Mouse (Mus musculus): ENCODE results near the gene Pou6f1. TPM values are rescaled to one million over a fixed set of nuclear protein-coding genes. Genes with fewer than 3 reads are reported as not detected.
"Not testable (repeated sequence)": the region's sequence is repeated elsewhere in the genome, so short reads cannot be mapped to it uniquely, and the experiment has no call there.

Pou6f1 gene
- polyA plus RNA-seq, 1 experiment from 2014 or later, result 5.3 TPM

- no peak for ATAC-seq (ENCODE audit: insufficient read depth, low FRiP score)
- 92% methylated on average over 4 of the region's 4 CpGs for WGBS
- peak overlapping the region; percentile 92; the same call in 1 of the 2 replicates for H3K4me2 ChIP-seq (ENCODE audit: low read depth, low read length)
These were observed 49.5 kb downstream of the Pou6f1 start for GRCm38 (mm10) chr15:100550280-100550679.

DNA sequence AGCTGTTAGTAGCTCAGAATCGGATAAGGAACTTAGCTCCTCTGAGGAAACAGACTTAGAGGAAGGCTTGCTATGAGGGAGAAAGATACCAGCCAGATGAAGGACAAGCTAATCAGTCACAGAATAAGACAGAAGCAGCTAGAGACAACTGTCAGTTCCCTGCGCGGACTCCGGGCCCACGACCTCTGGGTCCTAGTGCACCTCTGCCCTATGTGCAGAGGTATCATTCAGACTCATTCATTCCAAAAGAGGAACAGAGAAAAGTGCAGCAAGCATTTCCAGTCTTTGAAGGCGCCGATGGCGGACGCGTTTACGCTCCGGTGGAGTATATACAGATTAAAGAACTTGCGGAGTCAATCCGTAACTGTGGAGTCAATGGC lies 56.1 kb downstream of the Pou6f1 start:
- H3K4me1 ChIP-seq (ENCODE audit: control insufficient read depth, insufficient read depth, low read length); H3K27me3 ChIP-seq (ENCODE audit: control insufficient read depth, insufficient read depth, low read length); H3K9ac ChIP-seq (ENCODE audit: low read length); H3K36me3 ChIP-seq (ENCODE audit: control insufficient read depth, insufficient read depth, low read length); H3K4me3 ChIP-seq (replicated peaks; ENCODE audit: low read length); ATAC-seq (ENCODE audit: insufficient read depth, low FRiP score); H3K9me3 ChIP-seq (replicated peaks; ENCODE audit: control insufficient read depth, low read length); H3K27ac ChIP-seq (ENCODE audit: low read length); H3K4me2 ChIP-seq (ENCODE audit: low read depth, low read length): not testable (repeated sequence)
- 95% methylated on average over 14 of the region's 14 CpGs for WGBS

More at GRCm38 (mm10) chr15:100550280-100550679, 49.5 kb downstream of the Pou6f1 start:
- H3K4me1 ChIP-seq (ENCODE audit: control insufficient read depth, insufficient read depth, low read length), result peaks cover 5% of the 10 kb centered on the region; the same call in 1 of the 2 replicates
- H3K36me3 ChIP-seq (ENCODE audit: control insufficient read depth, insufficient read depth, low read length), result no peaks in the 10 kb centered on the region
- H3K27me3 ChIP-seq (ENCODE audit: control insufficient read depth, insufficient read depth, low read length), result no peaks in the 10 kb centered on the region
- no peaks in the 10 kb centered on the region for H3K9me3 ChIP-seq (replicated peaks; ENCODE audit: control insufficient read depth, low read length)
- H3K27ac ChIP-seq (ENCODE audit: low read length), result no peak overlapping the region
- H3K9ac ChIP-seq (ENCODE audit: low read length), result no peak overlapping the region
- H3K4me3 ChIP-seq (replicated peaks; ENCODE audit: low read length), result no peak overlapping the region

DNA sequence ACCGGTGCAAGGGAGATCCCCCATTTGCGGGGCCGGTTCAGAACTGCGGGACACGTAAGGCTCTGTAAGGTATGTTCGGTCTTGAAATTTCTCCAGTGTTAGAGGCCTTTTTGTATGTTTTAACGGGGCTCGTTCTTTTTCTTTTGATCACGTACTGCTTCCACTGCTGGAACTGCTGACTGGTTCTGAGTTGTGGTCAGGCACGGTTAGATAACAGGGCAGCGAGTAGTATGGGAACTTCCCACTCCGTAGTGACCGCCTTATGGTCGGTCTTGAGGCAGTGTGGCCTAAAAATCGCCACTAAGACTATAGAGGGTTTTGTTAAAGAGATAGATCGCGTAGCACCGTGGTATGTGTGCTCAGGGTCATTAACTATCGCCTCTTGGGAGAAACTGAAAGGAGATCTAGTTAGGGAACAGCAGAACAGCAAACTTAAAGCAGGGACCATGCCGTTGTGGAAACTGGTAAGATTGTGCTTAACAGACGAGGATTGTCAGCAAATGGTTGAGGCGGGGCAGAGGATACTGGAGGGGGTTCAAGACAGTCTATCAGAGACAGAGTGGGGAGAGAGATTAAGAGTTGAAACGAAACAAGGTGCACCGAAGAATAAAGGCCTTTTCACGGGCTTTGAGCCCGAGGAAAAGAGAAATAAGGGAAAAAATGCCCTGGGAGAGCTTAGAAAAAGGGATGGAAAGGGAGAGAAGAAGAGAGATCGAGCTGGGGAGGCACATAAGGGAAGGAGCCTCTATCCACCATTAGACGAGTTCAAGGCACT lies 56.7 kb downstream of the Pou6f1 start:
- not testable (repeated sequence) for H3K4me1 ChIP-seq (ENCODE audit: control insufficient read depth, insufficient read depth, low read length); H3K4me2 ChIP-seq (ENCODE audit: low read depth, low read length); H3K9ac ChIP-seq (ENCODE audit: low read length); H3K27me3 ChIP-seq (ENCODE audit: control insufficient read depth, insufficient read depth, low read length); H3K4me3 ChIP-seq (replicated peaks; ENCODE audit: low read length); H3K27ac ChIP-seq (ENCODE audit: low read length); H3K36me3 ChIP-seq (ENCODE audit: control insufficient read depth, insufficient read depth, low read length); H3K9me3 ChIP-seq (replicated peaks; ENCODE audit: control insufficient read depth, low read length); ATAC-seq (ENCODE audit: insufficient read depth, low FRiP score)
- 95% methylated on average over 26 of the region's 28 CpGs for WGBS

DNA sequence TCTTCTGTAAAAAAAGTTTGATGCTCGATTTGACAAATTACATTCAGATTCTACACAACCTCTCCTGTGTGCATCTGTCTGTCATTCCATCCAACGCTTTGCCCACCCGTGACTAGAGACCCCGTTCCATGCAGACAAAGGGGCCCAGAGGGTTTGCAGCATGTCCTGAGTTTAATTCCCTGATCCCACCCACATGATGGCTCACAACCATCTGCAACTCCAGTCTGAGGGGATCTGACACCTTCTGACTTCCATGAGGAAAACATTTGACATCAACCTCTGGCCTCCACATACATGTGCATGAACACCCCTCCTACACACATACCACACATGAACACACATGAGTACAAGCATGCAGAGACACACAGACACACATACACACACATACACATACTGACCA lies 58.4 kb downstream of the Pou6f1 start:
- WGBS, result 89% methylated on average over 4 of the region's 4 CpGs
- Histone ChIP-seq H3K4me1 (ENCODE audit: control insufficient read depth, insufficient read depth, low read length) (no peaks in the 10 kb centered on the region), H3K4me3 (replicated peaks; ENCODE audit: low read length) (no peak overlapping the region), H3K27me3 (ENCODE audit: control insufficient read depth, insufficient read depth, low read length) (no peaks in the 10 kb centered on the region), H3K27ac (ENCODE audit: low read length) (no peak overlapping the region), H3K9me3 (replicated peaks; ENCODE audit: control insufficient read depth, low read length) (no peaks in the 10 kb centered on the region), H3K36me3 (ENCODE audit: control insufficient read depth, insufficient read depth, low read length) (no peaks in the 10 kb centered on the region; the same call in 1 of the 2 replicates), H3K9ac (ENCODE audit: low read length) (no peak overlapping the region), H3K4me2 (ENCODE audit: low read depth, low read length) (no peak overlapping the region)
- ATAC-seq (ENCODE audit: insufficient read depth, low FRiP score), result no peak

DNA sequence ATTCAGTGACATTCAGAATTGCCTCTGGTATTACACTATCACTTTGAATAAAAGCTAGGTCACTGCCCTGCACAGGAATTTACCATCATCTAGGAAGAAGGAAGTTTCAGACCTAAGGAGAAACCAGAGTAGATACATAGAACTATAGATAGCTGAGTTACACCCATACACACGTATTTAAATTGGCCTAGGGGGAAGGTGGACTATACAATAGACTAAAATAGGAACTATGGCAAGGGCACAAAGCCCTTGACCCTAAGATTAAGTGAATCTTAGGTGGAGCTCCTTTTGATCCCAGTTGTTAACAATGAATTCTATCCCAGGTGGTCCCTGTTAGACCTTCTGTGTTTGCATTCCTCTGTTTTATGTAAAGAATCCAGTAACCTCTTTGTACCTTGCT lies 58.8 kb downstream of the Pou6f1 start:
- not testable (repeated sequence) for H3K27me3 ChIP-seq (ENCODE audit: control insufficient read depth, insufficient read depth, low read length); H3K4me1 ChIP-seq (ENCODE audit: control insufficient read depth, insufficient read depth, low read length); H3K4me2 ChIP-seq (ENCODE audit: low read depth, low read length); ATAC-seq (ENCODE audit: insufficient read depth, low FRiP score); H3K27ac ChIP-seq (ENCODE audit: low read length); H3K9ac ChIP-seq (ENCODE audit: low read length); H3K4me3 ChIP-seq (replicated peaks; ENCODE audit: low read length); H3K9me3 ChIP-seq (replicated peaks; ENCODE audit: control insufficient read depth, low read length); H3K36me3 ChIP-seq (ENCODE audit: control insufficient read depth, insufficient read depth, low read length)
- 63% methylated on average over 1 of the region's 1 CpGs for WGBS

DNA sequence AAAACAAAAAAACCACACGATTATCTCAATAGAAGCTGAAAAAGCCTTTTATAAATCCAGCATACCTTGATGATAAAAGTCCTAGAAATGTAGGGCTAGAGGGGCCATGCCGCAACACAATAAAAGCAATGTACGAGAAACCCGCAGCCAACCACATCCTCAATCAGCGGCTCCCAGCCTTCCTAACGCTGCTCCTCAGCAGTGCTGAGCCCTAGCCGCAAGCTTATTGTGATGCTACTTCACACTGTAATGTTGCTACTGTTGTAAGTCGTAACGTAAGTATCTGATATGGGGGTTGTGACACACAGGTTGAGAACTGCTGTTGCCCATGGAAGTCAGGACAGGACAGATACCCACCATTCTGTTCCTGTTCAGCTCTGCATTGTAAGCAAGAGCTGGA lies 60.4 kb downstream of the Pou6f1 start:
- Histone ChIP-seq H3K4me3 (replicated peaks; ENCODE audit: low read length) (no peak overlapping the region), H3K4me1 (ENCODE audit: control insufficient read depth, insufficient read depth, low read length) (no peaks in the 10 kb centered on the region), H3K27me3 (ENCODE audit: control insufficient read depth, insufficient read depth, low read length) (no peaks in the 10 kb centered on the region), H3K27ac (ENCODE audit: low read length) (no peak overlapping the region), H3K9ac (ENCODE audit: low read length) (no peak overlapping the region), H3K4me2 (ENCODE audit: low read depth, low read length) (no peak overlapping the region), H3K9me3 (replicated peaks; ENCODE audit: control insufficient read depth, low read length) (no peaks in the 10 kb centered on the region), H3K36me3 (ENCODE audit: control insufficient read depth, insufficient read depth, low read length) (no peaks in the 10 kb centered on the region; the same call in 1 of the 2 replicates)
- ATAC-seq (ENCODE audit: insufficient read depth, low FRiP score), result no peak
- WGBS, result 92% methylated on average over 9 of the region's 9 CpGs

DNA sequence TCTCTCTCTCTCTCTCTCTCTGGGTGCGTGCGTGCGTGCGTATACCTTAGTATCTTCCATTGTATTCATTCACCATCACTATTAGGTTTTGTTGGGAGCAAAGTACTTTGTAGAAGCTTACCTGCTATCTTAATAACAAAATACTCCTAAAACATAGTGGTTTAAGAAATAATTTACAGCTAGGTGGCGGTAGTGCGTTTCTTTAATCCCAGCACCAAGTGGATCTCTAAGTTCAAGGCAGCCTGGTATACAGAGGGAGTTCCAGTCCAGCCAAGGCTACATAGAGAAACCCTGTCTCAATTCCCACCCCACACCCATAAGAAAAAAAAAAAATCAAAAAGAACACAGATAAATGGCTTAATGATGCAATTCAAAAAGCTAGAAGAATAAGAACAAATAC lies 61.9 kb downstream of the Pou6f1 start:
- no peak for ATAC-seq (ENCODE audit: insufficient read depth, low FRiP score)
- Histone ChIP-seq H3K9me3 (replicated peaks; ENCODE audit: control insufficient read depth, low read length) (no peaks in the 10 kb centered on the region), H3K4me2 (ENCODE audit: low read depth, low read length) (no peak overlapping the region), H3K4me3 (replicated peaks; ENCODE audit: low read length) (no peak overlapping the region), H3K27me3 (ENCODE audit: control insufficient read depth, insufficient read depth, low read length) (no peaks in the 10 kb centered on the region), H3K4me1 (ENCODE audit: control insufficient read depth, insufficient read depth, low read length) (no peaks in the 10 kb centered on the region), H3K36me3 (ENCODE audit: control insufficient read depth, insufficient read depth, low read length) (no peaks in the 10 kb centered on the region; the same call in 1 of the 2 replicates), H3K9ac (ENCODE audit: low read length) (no peak overlapping the region), H3K27ac (ENCODE audit: low read length) (no peak overlapping the region)
- 86% methylated on average over 6 of the region's 6 CpGs for WGBS

DNA sequence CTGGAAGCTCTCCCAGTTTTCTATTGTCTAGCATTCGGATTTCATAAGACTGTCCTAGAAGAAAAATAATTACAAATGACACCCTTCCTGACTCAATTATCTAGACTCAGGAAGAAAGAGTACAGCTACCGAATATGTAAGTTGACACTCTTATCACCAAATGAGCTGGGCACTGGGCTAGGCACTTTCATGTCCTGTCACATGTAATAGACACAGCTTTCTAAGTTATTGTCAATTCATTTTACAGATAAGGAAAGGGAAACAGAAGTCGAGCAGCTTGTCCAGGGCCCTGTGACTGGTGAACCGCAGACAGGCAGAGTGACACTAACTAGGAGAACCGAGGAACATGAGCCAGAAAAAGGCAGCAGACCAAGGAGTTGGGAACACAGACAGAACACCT lies 71.9 kb downstream of the Pou6f1 start:
- 65% methylated on average over 5 of the region's 5 CpGs for WGBS
- H3K4me2 ChIP-seq (ENCODE audit: low read depth, low read length), result no peak overlapping the region
- H3K4me1 ChIP-seq (ENCODE audit: control insufficient read depth, insufficient read depth, low read length), result no peaks in the 10 kb centered on the region
- no peaks in the 10 kb centered on the region for H3K27me3 ChIP-seq (ENCODE audit: control insufficient read depth, insufficient read depth, low read length)
- H3K27ac ChIP-seq (ENCODE audit: low read length), result no peak overlapping the region
- no peak for ATAC-seq (ENCODE audit: insufficient read depth, low FRiP score)
- 0 out of 2 replicates have a peak, but pooled peaks cover 3% of the 10 kb centered on the region for H3K36me3 ChIP-seq (ENCODE audit: control insufficient read depth, insufficient read depth, low read length)
- no peak overlapping the region for H3K9ac ChIP-seq (ENCODE audit: low read length)
- no peaks in the 10 kb centered on the region for H3K9me3 ChIP-seq (replicated peaks; ENCODE audit: control insufficient read depth, low read length)
- no peak overlapping the region for H3K4me3 ChIP-seq (replicated peaks; ENCODE audit: low read length)

DNA sequence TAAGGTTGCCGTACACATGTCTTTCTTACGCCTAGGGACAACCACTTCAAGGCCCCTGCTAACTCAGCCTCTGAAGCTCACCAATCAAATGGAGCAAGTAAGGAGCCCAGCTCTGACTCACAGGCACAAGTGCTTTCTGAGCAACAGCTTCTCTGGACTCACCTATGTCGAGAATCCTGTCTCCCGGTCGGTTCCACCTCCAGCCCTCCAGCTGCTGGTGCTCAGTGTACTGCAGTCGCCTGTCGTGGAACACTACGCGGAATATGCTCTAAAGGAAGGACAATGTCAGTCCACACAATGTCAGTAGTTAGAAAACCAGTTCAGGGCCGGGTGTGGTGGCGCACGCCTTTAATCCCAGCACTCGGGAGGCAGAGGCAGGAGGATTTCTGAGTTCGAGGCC lies 74.4 kb downstream of the Pou6f1 start:
- H3K36me3 ChIP-seq (ENCODE audit: control insufficient read depth, insufficient read depth, low read length), result 0 out of 2 replicates have a peak, but pooled peaks cover 4% of the 10 kb centered on the region
- H3K9ac ChIP-seq (ENCODE audit: low read length), result no peak overlapping the region
- no peaks in the 10 kb centered on the region for H3K27me3 ChIP-seq (ENCODE audit: control insufficient read depth, insufficient read depth, low read length)
- H3K9me3 ChIP-seq (replicated peaks; ENCODE audit: control insufficient read depth, low read length), result no peaks in the 10 kb centered on the region
- H3K4me1 ChIP-seq (ENCODE audit: control insufficient read depth, insufficient read depth, low read length), result no peaks in the 10 kb centered on the region
- no peak overlapping the region for H3K4me3 ChIP-seq (replicated peaks; ENCODE audit: low read length)
- no peak overlapping the region for H3K4me2 ChIP-seq (ENCODE audit: low read depth, low read length)
- 94% methylated on average over 14 of the region's 14 CpGs for whole genome bisulfite sequencing
- ATAC-seq (ENCODE audit: insufficient read depth, low FRiP score), result no peak
- no peak overlapping the region for H3K27ac ChIP-seq (ENCODE audit: low read length)

All from stomach, embryonic 16.5 days (tissue).